In genomic region chr4:68790003-68790402, GRCm38 (mm10) we compare ENCODE assay signal across 17 mouse cellular contexts.
"Had no signal": no experiment of that assay in that cellular context is flagged by ENCODE, and none has a peak within 500 bp of the region (broad histone marks: within the 10 kb centered on the region; RNA-seq: fewer than 3 reads in every experiment).

No protein-coding gene starts in this region.

- H3K27ac ChIP-seq: kidney, embryonic 15.5 days; left cerebral cortex, adult 2 months; limb, embryonic 12.5 days; limb, embryonic 15.5 days; liver, embryonic 14.5 days; macrophage; midbrain, embryonic 12.5 days; midbrain, embryonic 15.5 days had no signal

- H3K4me2 ChIP-seq: kidney, embryonic 15.5 days; limb, embryonic 12.5 days; limb, embryonic 15.5 days; liver, embryonic 11.5 days; lung, embryonic 14.5 days; midbrain, embryonic 12.5 days; midbrain, embryonic 15.5 days had no signal

- H3K36me3 ChIP-seq: kidney, embryonic 15.5 days; limb, embryonic 12.5 days; limb, embryonic 15.5 days; midbrain, embryonic 12.5 days; midbrain, embryonic 15.5 days had no signal

- H3K4me3 ChIP-seq: kidney, embryonic 15.5 days; left cerebral cortex, adult 2 months; limb, embryonic 12.5 days; limb, embryonic 15.5 days; midbrain, embryonic 12.5 days; midbrain, embryonic 15.5 days had no signal

- ATAC-seq: liver, postnatal 0 days; lung, postnatal 0 days; midbrain, embryonic 15.5 days had no signal

- H3K9me3 ChIP-seq: kidney, embryonic 15.5 days; limb, embryonic 12.5 days; limb, embryonic 15.5 days; midbrain, embryonic 12.5 days; midbrain, embryonic 15.5 days had no signal

- H3K4me1 ChIP-seq: kidney, embryonic 15.5 days; limb, embryonic 12.5 days; limb, embryonic 15.5 days; midbrain, embryonic 12.5 days; midbrain, embryonic 15.5 days had no signal

- DNase-seq: kidney, adult 18-20 months; kidney, postnatal 10 days; kidney, postnatal 36 days; liver, postnatal 0 days; lung, embryonic 14.5 days; thymus, adult 18-20 months; thymus, postnatal 36 days had no signal

- H3K9ac ChIP-seq: kidney, embryonic 15.5 days; limb, embryonic 12.5 days; limb, embryonic 15.5 days; liver, embryonic 14.5 days; liver, postnatal 0 days; lung, embryonic 14.5 days; midbrain, embryonic 12.5 days; midbrain, embryonic 15.5 days had no signal

- H3K27me3 ChIP-seq: kidney, embryonic 15.5 days; limb, embryonic 12.5 days; limb, embryonic 15.5 days; midbrain, embryonic 12.5 days; midbrain, embryonic 15.5 days had no signal
